ENCODE assay signal across 8 mouse cellular contexts in genomic region chr8:84197141-84197921, GRCm38 (mm10). TPM values are rescaled to one million over a fixed set of nuclear protein-coding genes. Genes with fewer than 3 reads are reported as not detected.
DNase-seq lines count a peak whose midpoint lies in the region; TF ChIP-seq lines count a peak whose summit lies in the region.

No protein-coding gene starts in this region.

- H3K36me3 ChIP-seq in limb, embryonic 10.5 days, result no peaks in the 10 kb centered on the region
- no peaks in the 10 kb centered on the region for H3K36me3 ChIP-seq in midbrain, embryonic 10.5 days

- TF ChIP-seq CTCF in cortical plate, adult 2 months (IDR thresholded peaks at IDR 0.05; ENCODE audit: extremely low read depth, insufficient read depth, low read length), result no peak

- no peaks in the 10 kb centered on the region; the same call in 1 of the 2 replicates for H3K27me3 ChIP-seq in limb, embryonic 10.5 days (ENCODE audit: low read depth, poor library complexity, severe bottlenecking)
- H3K27me3 ChIP-seq in midbrain, embryonic 10.5 days (ENCODE audit: low read depth, poor library complexity, severe bottlenecking), result peaks cover 41% of the 10 kb centered on the region

- no peak for TF ChIP-seq POLR2A in cortical plate, adult 2 months (IDR thresholded peaks at IDR 0.05; ENCODE audit: extremely low read depth, insufficient read depth, low read length)

- no peaks in the 10 kb centered on the region for H3K9me3 ChIP-seq in limb, embryonic 10.5 days (replicated peaks)
- H3K9me3 ChIP-seq in midbrain, embryonic 10.5 days (replicated peaks), result no peaks in the 10 kb centered on the region

- DNase-seq in R1 (ENCODE audit: low read depth, low spot score), result peak; percentile 98
- peak; percentile 86 for DNase-seq in gastrocnemius, postnatal 25 days
- peak; percentile 98 for DNase-seq in induced T-regulatory cell, adult 2 months (ENCODE audit: low read depth)
- DNase-seq in limb, embryonic 10.5 days (ENCODE audit: low spot score), result peak; percentile 99
- DNase-seq in midbrain, embryonic 10.5 days (ENCODE audit: low spot score), result peak; percentile 98
- peak; percentile 90 for DNase-seq in right cerebral cortex, postnatal 4 days
- DNase-seq in cerebellum, adult 18-20 months, result no peak

- peaks cover 7% of the 10 kb centered on the region for H3K4me1 ChIP-seq in cortical plate, adult 2 months (ENCODE audit: control insufficient read depth, insufficient read depth, low read length)
- peaks cover 67% of the 10 kb centered on the region for H3K4me1 ChIP-seq in limb, embryonic 10.5 days
- H3K4me1 ChIP-seq in midbrain, embryonic 10.5 days, result peaks cover 59% of the 10 kb centered on the region

- H3K4me3 ChIP-seq in cortical plate, adult 2 months (ENCODE audit: insufficient read depth, low read length), result peak overlapping the region; percentile 27
- peak overlapping the region; percentile 64 for H3K4me3 ChIP-seq in limb, embryonic 10.5 days
- peak overlapping the region; percentile 63 for H3K4me3 ChIP-seq in midbrain, embryonic 10.5 days

- 2% methylated on average over 43 of the region's 43 CpGs for WGBS in limb, embryonic 10.5 days
- WGBS in midbrain, embryonic 10.5 days, result 3% methylated on average over 43 of the region's 43 CpGs

- peak overlapping the region; percentile 80 for H3K27ac ChIP-seq in cortical plate, adult 2 months (ENCODE audit: insufficient read depth, low read length)
- H3K27ac ChIP-seq in limb, embryonic 10.5 days, result peak overlapping the region; percentile 96
- H3K27ac ChIP-seq in midbrain, embryonic 10.5 days (replicated peaks), result peak overlapping the region; percentile 93

RNA-seq across cellular contexts. Expression of gene Nanos3, which starts 12.3 kb away (rescaled TPM):
- polyA plus RNA-seq in cortical plate, adult 2 months (2012; rRNA removed), result 1.8 and 3.6 TPM in 2 replicates
- not detected for total RNA-seq in gastrocnemius, postnatal 25 days (2021)
- polyA plus RNA-seq in limb, embryonic 10.5 days (2016; fragmentation: Nextera tagmentation; extraction: Ambion mirVana), result 3.1 and 3.2 TPM in 2 replicates
- polyA plus RNA-seq in midbrain, embryonic 10.5 days (2016; fragmentation: Nextera tagmentation; extraction: Ambion mirVana), result 3.0 and 5.6 TPM in 2 replicates

RNA-seq across cellular contexts. Expression of gene Zswim4, which starts 39.5 kb away (rescaled TPM):
- 12.2 and 13.6 TPM in 2 replicates for polyA plus RNA-seq in cortical plate, adult 2 months (2012; rRNA removed)
- total RNA-seq in gastrocnemius, postnatal 25 days (2021), result 1 to 10 TPM; 6.2 to 6.3 TPM
- 40.1 and 44.4 TPM in 2 replicates for polyA plus RNA-seq in limb, embryonic 10.5 days (2016; fragmentation: Nextera tagmentation; extraction: Ambion mirVana)
- polyA plus RNA-seq in midbrain, embryonic 10.5 days (2016; fragmentation: Nextera tagmentation; extraction: Ambion mirVana), result 30.4 and 39.5 TPM in 2 replicates

RNA-seq across cellular contexts. Expression of gene 4930432K21Rik, which starts 49.5 kb away (rescaled TPM):
- polyA plus RNA-seq in cortical plate, adult 2 months (2012; rRNA removed), result 2.7 and 3.0 TPM in 2 replicates
- total RNA-seq in gastrocnemius, postnatal 25 days (2021), result not detected
- polyA plus RNA-seq in limb, embryonic 10.5 days (2016; fragmentation: Nextera tagmentation; extraction: Ambion mirVana), result 1.5 and 2.3 TPM in 2 replicates
- 2.4 TPM in 2 replicates for polyA plus RNA-seq in midbrain, embryonic 10.5 days (2016; fragmentation: Nextera tagmentation; extraction: Ambion mirVana)

RNA-seq across cellular contexts. Expression of gene Cc2d1a, which starts 49.6 kb away (rescaled TPM):
- polyA plus RNA-seq in cortical plate, adult 2 months (2012; rRNA removed), result 38.0 and 42.3 TPM in 2 replicates
- 10 to 100 TPM; 13.7 to 13.8 TPM for total RNA-seq in gastrocnemius, postnatal 25 days (2021)
- 22.6 and 24.8 TPM in 2 replicates for polyA plus RNA-seq in limb, embryonic 10.5 days (2016; fragmentation: Nextera tagmentation; extraction: Ambion mirVana)
- polyA plus RNA-seq in midbrain, embryonic 10.5 days (2016; fragmentation: Nextera tagmentation; extraction: Ambion mirVana), result 14.0 and 18.1 TPM in 2 replicates

RNA-seq across cellular contexts. Expression of gene D8Ertd738e, which starts 52.2 kb away (rescaled TPM):
- 202 and 213 TPM in 2 replicates for polyA plus RNA-seq in cortical plate, adult 2 months (2012; rRNA removed)
- 100 to 1,000 TPM; 174 to 185 TPM for total RNA-seq in gastrocnemius, postnatal 25 days (2021)
- 420 and 449 TPM in 2 replicates for polyA plus RNA-seq in limb, embryonic 10.5 days (2016; fragmentation: Nextera tagmentation; extraction: Ambion mirVana)
- polyA plus RNA-seq in midbrain, embryonic 10.5 days (2016; fragmentation: Nextera tagmentation; extraction: Ambion mirVana), result 363 and 389 TPM in 2 replicates

Comparison
In these comparisons a context has a peak if more than half of its experiments do, and no peak if none do; other contexts are left out.
1. DNase-seq: peak in R1 (single experiment), gastrocnemius, postnatal 25 days (single experiment), induced T-regulatory cell, adult 2 months (single experiment), limb, embryonic 10.5 days (single experiment), midbrain, embryonic 10.5 days (single experiment) and right cerebral cortex, postnatal 4 days (single experiment); none in cerebellum, adult 18-20 months (0 of 2).
2. Peak in every context shown above with its lines, with median percentiles within 50 percentile points of each other: H3K27ac ChIP-seq and H3K4me3 ChIP-seq.